Mouse (Mus musculus) R1 (cell line): ENCODE results near the gene Pacsin1.

Experiments used
- DNase-seq: peaks from one replicate; pipeline ENCODE4 v3.0.0-alpha.2; 2018; ENCODE audit warnings: low read depth, low spot score

Pacsin1 gene

GRCm38 (mm10) chr17:27655089-27656010 is at the start of gene Pacsin1:
Gene Pacsin1 (plus strand): TSS chr17:27655509.
- no peak for DNase-seq

- no peak for DNase-seq
These were observed 45.7 kb upstream of the Pacsin1 start for GRCm38 (mm10) chr17:27609576-27609975.

- no peak for DNase-seq
These were observed 44.4 kb upstream of the Pacsin1 start for GRCm38 (mm10) chr17:27610679-27611518.

- DNase-seq = peak; percentile 64
These were observed 43.8 kb upstream of the Pacsin1 start for GRCm38 (mm10) chr17:27611519-27611884.

- no peak for DNase-seq
These were observed 43.3 kb upstream of the Pacsin1 start for GRCm38 (mm10) chr17:27611994-27612393.

- no peak for DNase-seq
These were observed 42.3 kb upstream of the Pacsin1 start for GRCm38 (mm10) chr17:27613016-27613415.

GRCm38 (mm10) chr17:27615388-27615787 is 39.9 kb upstream of the Pacsin1 start:
- DNase-seq = no peak

- no peak for DNase-seq
These were observed 34.1 kb upstream of the Pacsin1 start for GRCm38 (mm10) chr17:27621161-27621560.

GRCm38 (mm10) chr17:27621705-27622531 is 33.4 kb upstream of the Pacsin1 start:
- DNase-seq = peak; percentile 74

- DNase-seq = no peak
These were observed 32.5 kb upstream of the Pacsin1 start for GRCm38 (mm10) chr17:27622611-27623359.

GRCm38 (mm10) chr17:27623360-27624326 is 31.7 kb upstream of the Pacsin1 start, which contains the start of gene Nudt3:
Gene Nudt3 (minus strand): TSS chr17:27623495.
- DNase-seq = peak; percentile 86

GRCm38 (mm10) chr17:27625455-27626251 is 29.7 kb upstream of the Pacsin1 start:
- DNase-seq = peak; percentile 72

GRCm38 (mm10) chr17:27626681-27627080 is 28.6 kb upstream of the Pacsin1 start:
- DNase-seq = no peak

GRCm38 (mm10) chr17:27627451-27627850 is 27.9 kb upstream of the Pacsin1 start:
- DNase-seq = peak; percentile 75

- DNase-seq = peak; percentile 70
These were observed 26.9 kb upstream of the Pacsin1 start for GRCm38 (mm10) chr17:27628376-27628775.

- peak; percentile 87 for DNase-seq
These were observed 25.9 kb upstream of the Pacsin1 start for GRCm38 (mm10) chr17:27629249-27630020.

GRCm38 (mm10) chr17:27634871-27635574 is 20.3 kb upstream of the Pacsin1 start, which contains the start of gene RPS10-NUDT3:
Gene RPS10-NUDT3 (minus strand): TSS chr17:27635222.
- DNase-seq = peak; percentile 92
